Mouse (Mus musculus): ENCODE results near the gene Mdh2.
A peak's percentile ranks its signal among the peaks of the same experiment; 100 is the strongest.

DNA sequence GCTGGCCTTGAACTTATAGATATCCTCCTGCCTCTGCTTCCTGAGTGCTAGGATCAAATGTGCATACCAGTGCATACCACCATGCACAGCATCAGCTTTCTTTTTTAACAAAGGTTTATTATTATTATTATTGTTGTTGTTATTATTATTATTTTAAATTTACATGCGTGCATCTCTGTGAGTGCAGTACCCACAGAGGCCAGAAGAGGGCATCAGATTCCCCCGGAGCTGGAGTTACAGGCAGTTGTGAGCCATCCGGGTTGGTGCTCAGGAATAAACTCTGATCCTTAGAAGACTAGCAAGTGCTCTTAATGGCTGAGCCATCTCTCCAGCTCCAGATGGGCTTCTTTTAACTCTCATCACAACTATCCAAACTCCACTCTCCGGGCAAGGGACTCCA lies 21.5 kb downstream of the Mdh2 start:
- TF ChIP-seq CTCF (IDR thresholded peaks at IDR 0.05; ENCODE audit: low read depth) (peak; percentile 71), EP300 (IDR thresholded peaks at IDR 0.05; ENCODE audit: low read depth) (no peak)
